Mouse (Mus musculus): ENCODE data around the gene Treml2.

DNA sequence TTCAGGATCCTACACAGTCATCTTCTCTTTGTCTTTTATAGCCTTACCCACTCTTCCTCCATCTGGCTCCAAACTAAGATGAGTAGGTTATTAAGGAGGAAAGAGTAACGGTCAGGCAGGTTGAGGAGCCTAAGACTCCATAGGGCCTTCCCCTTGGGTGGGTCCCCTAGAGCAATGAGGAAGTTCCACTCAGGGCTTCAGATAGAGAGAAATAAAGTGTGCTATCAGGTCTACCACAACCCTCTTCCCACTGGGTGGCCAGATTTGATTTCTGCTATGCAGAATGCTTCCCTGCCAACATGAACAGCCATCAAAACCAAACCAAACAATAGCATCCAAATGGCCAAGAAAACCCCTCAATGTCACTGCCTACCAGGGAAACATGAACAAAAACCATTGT lies 31.7 kb upstream of the Treml2 start:
- TF ChIP-seq CTCF (IDR thresholded peaks at IDR 0.05; ENCODE audit: extremely low read depth, insufficient read depth, insufficient read length, insufficient replicate concordance) (no peak), POLR2A (IDR thresholded peaks at IDR 0.05; ENCODE audit: low read depth, low read length) (no peak)

Data from spleen, adult 2 months (tissue).